Mouse (Mus musculus): ENCODE measurements at regions not wholly inside any gene's neighbourhood (a gene's known extent, or its start where the extent isn't known, plus 50 kb on each side); places are given as distances from the start of the nearest gene placed in this dataset.
"Not testable (repeated sequence)": the region's sequence is repeated elsewhere in the genome, so short reads cannot be mapped to it uniquely, and the experiment has no call there.

- H3K9ac ChIP-seq (ENCODE audit: insufficient read depth, low read depth); H3K79me2 ChIP-seq (replicated peaks; ENCODE audit: control insufficient read depth, extremely low read depth, insufficient read depth, poor library complexity, severe bottlenecking); H3K27ac ChIP-seq (ENCODE audit: insufficient read depth, low read depth); H3K27me3 ChIP-seq (replicated peaks); DNase-seq (ENCODE audit: extremely low read depth); H3K4me3 ChIP-seq (replicated peaks in 1 of 3; ENCODE audit: low read depth in 2 of 3, low read length in 2 of 3, poor library complexity in 1 of 3); dilution Hi-C loops (cut with MboI; ENCODE audit: extremely low pct_ligation_motif_present, extremely low pct_unique_long_range_greater_than_20kb, low sequenced_read_pairs); H3K9me3 ChIP-seq (replicated peaks; ENCODE audit: low read length); H3K4me1 ChIP-seq (ENCODE audit: control insufficient read depth in 1 of 2, insufficient read depth in 2 of 2); in situ Hi-C loops (cut with MboI; ENCODE audit: low pct_ligation_motif_present, low pct_unique_long_range_greater_than_20kb, low sequenced_read_pairs); H3K36me3 ChIP-seq (replicated peaks in 1 of 2; ENCODE audit: control insufficient read depth in 1 of 2, insufficient read depth in 1 of 2, low read length in 1 of 2); H3K4me2 ChIP-seq (ENCODE audit: insufficient read depth, low read depth, poor library complexity, severe bottlenecking): not testable (repeated sequence)
Observed at GRCm38 (mm10) chr12:3158771-3159170, 151.0 kb downstream of the Rab10 start.

GRCm38 (mm10) chr12:3153705-3154104, 156.1 kb downstream of the Rab10 start:
- H3K36me3 ChIP-seq (replicated peaks in 1 of 2; ENCODE audit: control insufficient read depth in 1 of 2, insufficient read depth in 1 of 2, low read length in 1 of 2); in situ Hi-C loops (cut with MboI; ENCODE audit: low pct_ligation_motif_present, low pct_unique_long_range_greater_than_20kb, low sequenced_read_pairs): not testable (repeated sequence)

GRCm38 (mm10) chr12:3132553-3132952, 177.2 kb downstream of the Rab10 start:
- H3K27ac ChIP-seq (ENCODE audit: insufficient read depth, low read depth); H3K9ac ChIP-seq (ENCODE audit: insufficient read depth, low read depth); H3K9me3 ChIP-seq (replicated peaks; ENCODE audit: low read length); H3K4me1 ChIP-seq (ENCODE audit: control insufficient read depth in 1 of 2, insufficient read depth in 2 of 2); H3K36me3 ChIP-seq (replicated peaks in 1 of 2; ENCODE audit: control insufficient read depth in 1 of 2, insufficient read depth in 1 of 2, low read length in 1 of 2); in situ Hi-C loops (cut with MboI; ENCODE audit: low pct_ligation_motif_present, low pct_unique_long_range_greater_than_20kb, low sequenced_read_pairs); H3K79me2 ChIP-seq (replicated peaks; ENCODE audit: control insufficient read depth, extremely low read depth, insufficient read depth, poor library complexity, severe bottlenecking); H3K4me2 ChIP-seq (ENCODE audit: insufficient read depth, low read depth, poor library complexity, severe bottlenecking); DNase-seq (ENCODE audit: extremely low read depth); dilution Hi-C loops (cut with MboI; ENCODE audit: extremely low pct_ligation_motif_present, extremely low pct_unique_long_range_greater_than_20kb, low sequenced_read_pairs); H3K4me3 ChIP-seq (replicated peaks in 1 of 3; ENCODE audit: low read depth in 2 of 3, low read length in 2 of 3, poor library complexity in 1 of 3); H3K27me3 ChIP-seq (replicated peaks): not testable (repeated sequence)

More at GRCm38 (mm10) chr12:3153705-3154104, 156.1 kb downstream of the Rab10 start:
- H3K27ac ChIP-seq (ENCODE audit: insufficient read depth, low read depth); DNase-seq (ENCODE audit: extremely low read depth); H3K9me3 ChIP-seq (replicated peaks; ENCODE audit: low read length); H3K9ac ChIP-seq (ENCODE audit: insufficient read depth, low read depth); H3K4me2 ChIP-seq (ENCODE audit: insufficient read depth, low read depth, poor library complexity, severe bottlenecking); dilution Hi-C loops (cut with MboI; ENCODE audit: extremely low pct_ligation_motif_present, extremely low pct_unique_long_range_greater_than_20kb, low sequenced_read_pairs); H3K4me1 ChIP-seq (ENCODE audit: control insufficient read depth in 1 of 2, insufficient read depth in 2 of 2); H3K27me3 ChIP-seq (replicated peaks); H3K4me3 ChIP-seq (replicated peaks in 1 of 3; ENCODE audit: low read depth in 2 of 3, low read length in 2 of 3, poor library complexity in 1 of 3); H3K79me2 ChIP-seq (replicated peaks; ENCODE audit: control insufficient read depth, extremely low read depth, insufficient read depth, poor library complexity, severe bottlenecking): not testable (repeated sequence)

- H3K4me1 ChIP-seq (ENCODE audit: control insufficient read depth in 1 of 2, insufficient read depth in 2 of 2); H3K4me2 ChIP-seq (ENCODE audit: insufficient read depth, low read depth, poor library complexity, severe bottlenecking); H3K27ac ChIP-seq (ENCODE audit: insufficient read depth, low read depth); in situ Hi-C loops (cut with MboI; ENCODE audit: low pct_ligation_motif_present, low pct_unique_long_range_greater_than_20kb, low sequenced_read_pairs); H3K79me2 ChIP-seq (replicated peaks; ENCODE audit: control insufficient read depth, extremely low read depth, insufficient read depth, poor library complexity, severe bottlenecking); H3K36me3 ChIP-seq (replicated peaks in 1 of 2; ENCODE audit: control insufficient read depth in 1 of 2, insufficient read depth in 1 of 2, low read length in 1 of 2); H3K9me3 ChIP-seq (replicated peaks; ENCODE audit: low read length); H3K9ac ChIP-seq (ENCODE audit: insufficient read depth, low read depth); dilution Hi-C loops (cut with MboI; ENCODE audit: extremely low pct_ligation_motif_present, extremely low pct_unique_long_range_greater_than_20kb, low sequenced_read_pairs); H3K4me3 ChIP-seq (replicated peaks in 1 of 3; ENCODE audit: low read depth in 2 of 3, low read length in 2 of 3, poor library complexity in 1 of 3); DNase-seq (ENCODE audit: extremely low read depth); H3K27me3 ChIP-seq (replicated peaks): not testable (repeated sequence)
Observed at GRCm38 (mm10) chr12:3131149-3131751, 178.5 kb downstream of the Rab10 start.

- DNase-seq (ENCODE audit: extremely low read depth); H3K9ac ChIP-seq (ENCODE audit: insufficient read depth, low read depth); H3K36me3 ChIP-seq (replicated peaks in 1 of 2; ENCODE audit: control insufficient read depth in 1 of 2, insufficient read depth in 1 of 2, low read length in 1 of 2); H3K27me3 ChIP-seq (replicated peaks); H3K4me1 ChIP-seq (ENCODE audit: control insufficient read depth in 1 of 2, insufficient read depth in 2 of 2); H3K27ac ChIP-seq (ENCODE audit: insufficient read depth, low read depth); H3K79me2 ChIP-seq (replicated peaks; ENCODE audit: control insufficient read depth, extremely low read depth, insufficient read depth, poor library complexity, severe bottlenecking); H3K4me3 ChIP-seq (replicated peaks in 1 of 3; ENCODE audit: low read depth in 2 of 3, low read length in 2 of 3, poor library complexity in 1 of 3); H3K4me2 ChIP-seq (ENCODE audit: insufficient read depth, low read depth, poor library complexity, severe bottlenecking); dilution Hi-C loops (cut with MboI; ENCODE audit: extremely low pct_ligation_motif_present, extremely low pct_unique_long_range_greater_than_20kb, low sequenced_read_pairs); in situ Hi-C loops (cut with MboI; ENCODE audit: low pct_ligation_motif_present, low pct_unique_long_range_greater_than_20kb, low sequenced_read_pairs); H3K9me3 ChIP-seq (replicated peaks; ENCODE audit: low read length): not testable (repeated sequence)
Observed at GRCm38 (mm10) chr12:3127336-3127735, 182.4 kb downstream of the Rab10 start.

Measured in CH12.LX (cell line).